Mouse (Mus musculus) heart, embryonic 16.5 days (tissue): ENCODE measurements around the gene Far1. TPM values are rescaled to one million over a fixed set of nuclear protein-coding genes. Genes with fewer than 3 reads are reported as not detected.

Experiments used
- ATAC-seq: fragments of 200-750 bp; cut with Nextera tagmentation; replicated peaks from 2 replicates; pipeline ENCODE4 v1.8.0; 2017; ENCODE audit warnings: moderate number of reproducible peaks; ENCODE audit not compliant: insufficient read depth, low FRiP score; ENCODE audit errors: extremely low read depth
- H3K27ac ChIP-seq: fragments of 300-500 bp; sonication (generic); 2 replicates; pipeline ENCODE4 v1.5.1; 2014; ENCODE audit warnings: mild to moderate bottlenecking, low read length, control low read depth, moderate library complexity
- H3K27me3 ChIP-seq: fragments of 300-500 bp; sonication (generic); 2 replicates; pipeline ENCODE4 v1.6.1; 2014; ENCODE audit warnings: low read length, mixed read lengths; ENCODE audit not compliant: control insufficient read depth, insufficient read depth
- H3K36me3 ChIP-seq: fragments of 300-500 bp; sonication (generic); 2 replicates; pipeline ENCODE4 v1.6.1; 2014; ENCODE audit not compliant: control insufficient read depth, insufficient read depth
- H3K4me1 ChIP-seq: fragments of 300-500 bp; sonication (generic); 2 replicates; pipeline ENCODE4 v1.6.1; 2014; ENCODE audit warnings: low read length, mixed read lengths; ENCODE audit not compliant: control insufficient read depth, insufficient read depth
- H3K4me2 ChIP-seq: fragments of 300-500 bp; sonication (generic); 2 replicates; pipeline ENCODE4 v1.6.1; 2014; ENCODE audit warnings: low read depth, mild to moderate bottlenecking, control low read depth, low read length
- H3K4me3 ChIP-seq: fragments of 300-500 bp; sonication (generic); 2 replicates; pipeline ENCODE4 v1.5.1; 2014; ENCODE audit warnings: mild to moderate bottlenecking, control low read depth, low read length
- H3K9ac ChIP-seq: fragments of 300-500 bp; sonication (generic); 2 replicates; pipeline ENCODE4 v1.6.1; 2014; ENCODE audit warnings: low read length, control low read depth
- H3K9me3 ChIP-seq: fragments of 300-500 bp; sonication (generic); replicated peaks from 2 replicates; pipeline ENCODE4 v1.6.1; 2016; ENCODE audit warnings: low read length; ENCODE audit not compliant: control insufficient read depth
- WGBS: fragments of 180-500 bp; shearing (Covaris S2); extraction: QIAGEN DNeasy Blood & Tissue Kit; methylation state at CpG from one replicate; pipeline ENCODE4 v1.1.7; 2014; 5-methylcytosine and 5-hydroxymethylcytosine counted together
- polyA plus RNA-seq: library from polyadenylated mRNA; unstranded; fragments of >200 nt; fragmentation: Nextera tagmentation; extraction: Ambion mirVana; gene quantifications from 2 replicates; pipeline ENCODE4 v1.2.1, GENCODE M21; 2015

The Far1 gene
- 43.4 and 47.2 TPM in 2 replicates for polyA plus RNA-seq

DNA sequence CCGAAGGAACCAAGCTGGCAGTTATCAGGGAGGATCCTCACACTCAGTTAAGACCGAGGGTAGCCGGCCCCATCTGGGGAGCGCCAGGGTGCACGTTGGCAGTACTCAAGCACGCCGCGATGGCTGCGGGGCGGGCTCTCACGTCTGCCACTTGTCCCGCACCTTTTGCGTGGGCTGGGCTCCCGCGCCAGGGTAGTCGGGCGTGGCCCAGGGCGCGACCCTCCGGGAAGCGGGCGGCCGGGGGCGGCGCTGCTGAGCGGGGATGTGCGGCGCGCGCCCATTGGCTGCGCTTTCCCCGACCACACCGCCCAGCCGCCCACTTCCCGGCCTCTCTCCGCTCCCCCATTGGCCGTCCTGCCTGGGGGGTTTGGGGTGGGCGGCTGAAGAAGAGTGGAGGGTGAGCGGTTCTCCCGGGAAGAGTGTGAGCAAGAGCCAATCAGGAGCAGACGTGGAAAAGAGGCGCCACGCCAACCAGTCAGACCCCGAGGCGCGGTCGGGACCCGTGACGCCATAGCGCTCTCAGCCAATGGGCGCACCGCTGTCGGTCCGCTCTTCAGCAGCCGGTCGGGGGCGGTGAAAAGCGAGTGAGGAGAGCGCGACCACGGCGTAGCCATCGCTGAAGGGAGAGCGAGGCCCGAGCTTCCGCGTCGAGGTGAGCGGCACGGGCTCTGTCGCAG lies at the start of gene Far1:
TSS of gene Far1 (plus strand) at position 549 of the 677 bp plus-strand sequence.
- WGBS: under 1% methylated on average over 71 of the region's 71 CpGs
- ATAC-seq: peak; percentile 97

DNA sequence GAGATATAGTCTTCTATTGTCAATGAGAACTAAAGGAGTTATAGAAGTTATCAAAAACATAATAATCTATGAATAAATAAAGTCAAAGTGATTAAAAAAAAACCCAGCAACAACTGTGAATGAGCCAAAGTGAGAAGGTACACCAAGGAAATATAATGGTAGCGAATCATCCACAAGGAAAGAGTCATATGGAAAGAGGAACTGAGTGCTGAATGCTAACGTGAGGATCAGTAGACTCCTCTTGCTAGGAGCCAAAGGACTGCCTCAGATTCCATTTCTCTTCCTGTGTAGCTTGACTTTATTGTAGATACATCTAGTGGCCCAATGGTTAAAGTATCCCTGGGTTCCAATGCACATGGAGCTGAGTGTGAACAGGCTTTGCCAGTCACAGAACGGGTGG lies 45.3 kb upstream of the Far1 start:
- WGBS: 81% methylated on average over 3 of the region's 3 CpGs
- no peaks in the 10 kb centered on the region for H3K36me3 ChIP-seq
- no peaks in the 10 kb centered on the region for H3K4me1 ChIP-seq
- H3K4me3 ChIP-seq: no peak overlapping the region
- no peaks in the 10 kb centered on the region for H3K27me3 ChIP-seq
- no peak overlapping the region for H3K4me2 ChIP-seq
- no peak for ATAC-seq
- no peaks in the 10 kb centered on the region for H3K9me3 ChIP-seq
- no peak overlapping the region for H3K9ac ChIP-seq
- no peak overlapping the region for H3K27ac ChIP-seq

More for the DNA sequence above, at the start of gene Far1:
- H3K4me3 ChIP-seq: peak within 1 kb of the TSS; percentile 99
- H3K27me3 ChIP-seq: no peaks in the 10 kb centered on the region
- peak within 1 kb of the TSS; percentile 97 for H3K9ac ChIP-seq
- H3K4me2 ChIP-seq: peak within 1 kb of the TSS; percentile 85
- peaks cover 14% of the 10 kb centered on the region for H3K4me1 ChIP-seq
- H3K9me3 ChIP-seq: no peaks in the 10 kb centered on the region
- H3K36me3 ChIP-seq: no peaks in the 10 kb centered on the region
- peak within 1 kb of the TSS; percentile 94 for H3K27ac ChIP-seq

DNA sequence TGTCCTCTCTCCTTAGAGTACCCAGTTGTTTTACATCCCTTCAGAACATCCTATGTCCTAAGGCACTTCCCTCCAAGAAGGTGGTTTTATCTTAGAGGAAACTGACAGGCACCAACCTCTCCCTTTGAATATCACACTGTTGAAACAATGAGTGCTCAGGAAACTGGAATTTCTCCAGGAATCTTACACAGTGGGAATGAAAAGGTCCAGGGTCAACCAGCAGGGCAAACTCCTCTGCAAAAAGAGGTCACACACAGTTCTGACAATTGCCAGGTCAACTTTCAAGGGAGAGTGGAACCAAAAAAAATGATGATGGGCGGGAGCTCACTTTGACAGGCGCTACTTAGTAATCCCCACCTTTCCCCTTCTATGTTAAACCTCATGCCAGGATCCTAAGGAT lies 43.0 kb upstream of the Far1 start:
- Histone ChIP-seq H3K27me3 (no peaks in the 10 kb centered on the region), H3K4me3 (no peak overlapping the region), H3K9me3 (no peaks in the 10 kb centered on the region), H3K36me3 (no peaks in the 10 kb centered on the region), H3K9ac (no peak overlapping the region), H3K4me2 (no peak overlapping the region), H3K4me1 (no peaks in the 10 kb centered on the region), H3K27ac (no peak overlapping the region)
- ATAC-seq: no peak
- WGBS: 77% methylated on average over 2 of the region's 2 CpGs

DNA sequence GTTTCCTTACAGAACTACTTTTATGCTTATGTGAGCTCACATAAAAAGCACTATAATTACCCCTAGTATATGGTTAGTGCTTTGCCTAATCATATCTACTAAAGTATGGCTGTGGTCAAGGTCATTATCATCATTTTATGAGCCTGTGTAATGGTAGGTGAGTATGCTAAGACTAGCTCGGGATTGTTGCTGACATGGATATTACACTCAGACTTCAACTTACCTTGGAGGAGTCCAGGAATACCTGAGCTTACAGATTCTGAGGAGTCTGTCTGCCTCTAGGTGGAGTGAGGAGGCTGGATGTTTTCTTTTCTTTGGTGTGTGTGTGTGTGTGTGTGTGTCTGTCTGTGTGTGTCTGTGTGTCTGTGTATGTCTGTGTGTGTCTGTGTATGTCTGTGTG lies 42.0 kb upstream of the Far1 start:
- no peaks in the 10 kb centered on the region for H3K36me3 ChIP-seq
- ATAC-seq: no peak
- no peaks in the 10 kb centered on the region for H3K9me3 ChIP-seq
- H3K27me3 ChIP-seq: no peaks in the 10 kb centered on the region
- H3K27ac ChIP-seq: no peak overlapping the region
- H3K4me2 ChIP-seq: no peak overlapping the region
- no peak overlapping the region for H3K4me3 ChIP-seq
- WGBS: 68% methylated on average over 1 of the region's 1 CpGs
- H3K4me1 ChIP-seq: no peaks in the 10 kb centered on the region
- no peak overlapping the region for H3K9ac ChIP-seq

DNA sequence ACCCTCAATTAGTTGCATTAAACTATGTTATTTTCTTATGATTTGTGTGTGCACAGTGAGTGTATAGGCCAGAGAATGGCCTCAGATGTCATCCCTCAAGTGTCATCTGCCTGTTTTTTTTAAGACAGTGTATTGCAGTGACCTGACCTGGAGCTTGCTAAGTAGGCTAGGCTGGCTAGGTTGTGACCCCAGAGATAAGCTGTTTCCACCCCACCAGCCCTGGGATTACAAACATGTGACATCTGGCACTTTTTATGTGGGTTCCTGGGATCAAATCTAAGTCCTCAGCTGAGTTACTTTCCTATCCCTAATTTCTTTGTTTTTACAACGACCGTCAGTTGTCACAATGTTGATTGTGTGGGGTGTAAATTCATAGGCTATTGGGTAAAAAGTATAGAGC lies 17.8 kb upstream of the Far1 start:
- Histone ChIP-seq H3K4me1 (no peaks in the 10 kb centered on the region), H3K9me3 (no peaks in the 10 kb centered on the region), H3K36me3 (no peaks in the 10 kb centered on the region), H3K4me3 (no peak overlapping the region), H3K27me3 (no peaks in the 10 kb centered on the region), H3K27ac (no peak overlapping the region), H3K4me2 (no peak overlapping the region), H3K9ac (no peak overlapping the region)
- WGBS: 62% methylated on average over 2 of the region's 2 CpGs
- ATAC-seq: no peak

DNA sequence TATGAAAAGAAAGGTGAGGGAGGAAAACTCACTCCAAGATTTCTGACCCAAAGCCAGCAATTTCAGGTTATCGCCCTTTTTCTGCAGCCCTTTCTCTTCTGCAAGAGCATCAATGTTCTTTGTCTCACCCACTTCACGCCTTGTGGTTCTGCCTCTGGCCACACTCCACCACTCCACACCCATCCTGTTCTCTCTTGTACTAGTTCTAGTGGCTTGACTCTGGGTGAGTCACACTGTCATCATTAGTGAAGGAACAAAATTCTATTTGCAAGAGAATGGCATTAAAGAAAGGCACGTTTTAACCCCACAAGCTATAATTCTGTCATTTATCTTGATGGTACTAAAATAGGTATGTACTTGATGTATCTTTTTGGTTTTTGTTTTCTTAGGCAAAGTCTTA lies 15.2 kb upstream of the Far1 start:
- H3K36me3 ChIP-seq: no peaks in the 10 kb centered on the region
- no peak overlapping the region for H3K4me2 ChIP-seq
- H3K27ac ChIP-seq: no peak overlapping the region
- H3K27me3 ChIP-seq: no peaks in the 10 kb centered on the region
- no peak overlapping the region for H3K4me3 ChIP-seq
- H3K4me1 ChIP-seq: no peaks in the 10 kb centered on the region
- ATAC-seq: no peak
- 75% methylated on average over 3 of the region's 3 CpGs for WGBS
- H3K9me3 ChIP-seq: no peaks in the 10 kb centered on the region
- H3K9ac ChIP-seq: no peak overlapping the region

DNA sequence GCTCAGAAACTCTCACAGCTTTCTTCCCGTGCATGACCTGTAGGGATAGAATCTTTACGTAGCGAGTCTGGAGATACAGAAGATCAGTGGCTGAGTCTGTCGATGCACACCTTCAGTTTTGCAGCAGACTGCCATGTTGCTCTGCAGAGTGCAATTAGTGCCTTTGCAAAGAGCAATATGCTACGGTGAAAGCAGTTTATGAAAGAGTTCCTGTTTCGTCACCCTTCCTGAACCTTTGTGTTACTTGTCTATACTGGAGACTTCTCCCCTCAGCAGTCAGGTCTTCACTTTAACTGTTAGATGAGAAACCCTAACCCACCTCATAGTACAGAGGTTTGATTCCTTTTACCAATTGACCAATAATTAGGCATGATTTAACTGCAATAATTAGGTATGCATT lies 13.8 kb upstream of the Far1 start:
- no peak for ATAC-seq
- Histone ChIP-seq H3K27ac (no peak overlapping the region), H3K9me3 (no peaks in the 10 kb centered on the region), H3K27me3 (no peaks in the 10 kb centered on the region), H3K36me3 (no peaks in the 10 kb centered on the region), H3K9ac (no peak overlapping the region), H3K4me1 (no peaks in the 10 kb centered on the region), H3K4me2 (no peak overlapping the region), H3K4me3 (no peak overlapping the region)
- WGBS: 78% methylated on average over 6 of the region's 6 CpGs

DNA sequence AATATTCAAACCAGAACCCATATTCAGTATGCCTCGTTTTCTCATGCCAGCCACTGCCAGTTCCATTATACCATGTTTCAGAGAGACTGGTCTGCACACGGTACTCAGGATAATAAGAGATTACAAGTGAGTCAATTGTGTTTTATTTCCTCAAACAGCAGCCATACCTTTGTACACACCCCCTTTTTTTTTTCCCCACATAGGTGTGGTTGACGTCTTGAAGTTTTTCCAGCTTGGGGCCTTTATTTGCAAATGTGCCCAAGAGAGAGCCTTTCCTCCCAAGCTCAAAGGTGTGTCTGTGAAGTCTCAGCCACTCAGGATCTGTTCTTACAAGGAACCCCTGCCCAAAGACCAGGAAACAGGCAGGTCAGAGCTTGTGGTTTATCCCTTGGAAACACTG lies 11.2 kb upstream of the Far1 start:
- Histone ChIP-seq H3K9me3 (no peaks in the 10 kb centered on the region), H3K4me1 (no peaks in the 10 kb centered on the region), H3K4me2 (no peak overlapping the region), H3K27me3 (no peaks in the 10 kb centered on the region), H3K4me3 (no peak overlapping the region), H3K27ac (no peak overlapping the region), H3K9ac (no peak overlapping the region), H3K36me3 (no peaks in the 10 kb centered on the region)
- no peak for ATAC-seq
- WGBS: 56% methylated on average over 3 of the region's 3 CpGs

DNA sequence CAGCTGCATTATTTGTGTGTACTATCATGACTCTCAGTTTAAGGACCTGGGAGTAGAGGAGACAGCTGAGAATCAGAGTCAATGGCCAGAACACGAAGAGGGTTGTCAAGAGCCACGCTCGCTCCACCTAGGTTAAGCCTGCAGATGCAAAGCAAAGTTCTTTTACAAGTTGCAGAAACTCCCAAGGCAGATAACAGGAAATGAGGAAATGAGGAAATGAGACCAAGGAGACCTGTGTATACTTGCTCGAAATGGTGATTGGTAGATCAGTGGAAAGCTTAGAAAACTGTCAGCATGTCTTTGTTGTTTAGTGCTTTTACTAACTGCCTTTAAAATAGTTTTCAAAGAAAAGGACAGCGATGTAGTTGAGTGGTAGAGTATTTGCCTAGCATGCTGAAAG lies 8.6 kb upstream of the Far1 start:
- H3K9ac ChIP-seq: no peak overlapping the region
- no peaks in the 10 kb centered on the region for H3K9me3 ChIP-seq
- no peak overlapping the region for H3K27ac ChIP-seq
- ATAC-seq: no peak
- H3K36me3 ChIP-seq: no peaks in the 10 kb centered on the region
- H3K4me1 ChIP-seq: no peaks in the 10 kb centered on the region
- H3K4me2 ChIP-seq: no peak overlapping the region
- H3K27me3 ChIP-seq: no peaks in the 10 kb centered on the region
- WGBS: 54% methylated on average over 5 of the region's 5 CpGs
- no peak overlapping the region for H3K4me3 ChIP-seq
